Mouse (Mus musculus) heart, postnatal 10 days (tissue): ENCODE data around the gene Apobec2. TPM values are rescaled to one million over a fixed set of nuclear protein-coding genes. Genes with fewer than 3 reads are reported as not detected.
A peak's percentile ranks its signal among the peaks of the same experiment; 100 is the strongest.

ENCODE experiments used
- DNase-seq, 2 experiments: peaks; one replicate each; pipeline ENCODE4 v3.0.0; 2021
- intact Hi-C: fragments of 180-260 bp; cut with DNase I; formaldehyde crosslinking; loops from one replicate; pipeline ENCODE4 v1.15.1; 2025
- total RNA-seq, 2 experiments: library from RNA; stranded (reverse); gene quantifications; 2 replicates each; pipeline ENCODE4 v1.2.3; 2021

Apobec2 gene
- total RNA-seq, 2 experiments from 2014 or later, result 227 to 228 TPM

DNA sequence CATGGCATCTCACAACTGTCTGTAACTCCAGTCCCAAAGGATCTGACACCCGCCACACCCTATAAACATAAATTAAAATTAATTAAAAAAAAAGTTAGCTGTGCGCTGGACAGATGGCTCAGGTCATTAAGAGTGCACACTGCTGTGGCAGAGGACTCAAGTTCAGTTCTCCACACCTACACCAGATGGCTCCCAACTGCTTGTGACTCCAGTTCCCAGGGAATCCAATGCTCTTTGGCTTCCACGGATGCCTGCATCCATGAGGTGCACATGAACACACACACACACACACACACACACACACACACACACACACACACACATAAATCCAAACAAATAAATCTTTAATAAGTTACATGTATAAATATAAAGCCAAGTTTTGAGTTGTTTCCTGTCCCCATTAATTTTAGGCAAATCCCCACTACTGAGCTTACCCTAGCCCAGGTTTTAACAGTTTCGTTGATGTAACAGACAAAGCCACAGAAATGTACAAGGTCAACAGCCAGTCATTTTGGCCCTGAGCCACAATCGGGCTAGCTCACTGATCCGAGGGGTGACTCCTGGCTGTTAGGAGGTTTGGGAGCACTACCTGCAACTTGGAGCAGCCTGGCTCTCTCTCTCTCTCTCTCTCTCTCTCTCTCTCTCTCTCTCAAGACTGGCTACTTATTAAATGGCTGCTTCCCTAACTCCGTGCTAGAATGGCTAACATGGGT lies 10.2 kb upstream of the Apobec2 start:
- no peak for DNase-seq
- intact Hi-C loops, result no loop called here

DNA sequence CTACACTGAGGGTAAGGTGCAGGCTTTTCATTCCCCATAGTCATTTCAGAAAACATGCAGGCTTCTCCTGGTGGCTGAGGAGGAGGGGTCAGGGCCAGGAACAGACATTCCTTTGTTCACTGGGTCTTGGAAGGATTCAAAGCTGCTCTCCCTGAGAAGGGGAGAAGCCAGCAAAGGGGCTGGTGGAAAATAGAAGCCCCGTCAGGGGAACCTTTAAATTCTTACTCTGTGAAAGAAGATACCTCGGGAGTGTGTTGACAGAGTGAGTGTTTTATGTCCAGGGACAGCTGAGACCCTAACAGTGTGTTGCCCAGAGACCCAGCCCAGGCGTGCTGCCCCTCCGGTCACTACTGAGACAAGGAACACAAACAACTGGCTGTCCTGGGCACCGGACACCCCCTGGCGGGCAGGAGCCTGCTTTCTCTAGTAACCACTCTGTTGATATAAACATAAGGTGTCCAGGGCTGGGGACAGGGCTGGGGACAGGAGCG lies 4.7 kb upstream of the Apobec2 start:
- intact Hi-C loops, result no loop called here
- DNase-seq, result peak; percentile 66 to 72

DNA sequence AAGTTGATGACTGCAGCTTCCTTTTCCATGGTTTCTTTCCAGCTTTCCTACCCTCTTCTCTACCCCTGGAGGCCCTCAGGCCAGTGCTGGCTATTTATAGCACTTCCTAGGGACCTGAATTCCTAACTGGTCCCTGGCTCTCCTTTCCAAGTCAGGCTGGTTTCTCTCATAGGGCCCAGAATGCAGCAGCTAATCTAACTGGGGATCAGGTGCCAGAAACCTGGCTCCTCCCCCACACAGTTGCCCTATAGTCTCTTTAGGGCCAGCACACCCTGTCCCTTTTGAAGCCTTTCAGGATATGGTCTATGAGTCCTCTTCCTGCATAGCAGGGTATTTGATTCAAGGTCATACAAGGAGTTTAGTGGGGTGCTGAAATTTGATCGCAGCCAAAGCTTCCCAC lies 3.8 kb upstream of the Apobec2 start:
- intact Hi-C loops, result no loop called here

DNA sequence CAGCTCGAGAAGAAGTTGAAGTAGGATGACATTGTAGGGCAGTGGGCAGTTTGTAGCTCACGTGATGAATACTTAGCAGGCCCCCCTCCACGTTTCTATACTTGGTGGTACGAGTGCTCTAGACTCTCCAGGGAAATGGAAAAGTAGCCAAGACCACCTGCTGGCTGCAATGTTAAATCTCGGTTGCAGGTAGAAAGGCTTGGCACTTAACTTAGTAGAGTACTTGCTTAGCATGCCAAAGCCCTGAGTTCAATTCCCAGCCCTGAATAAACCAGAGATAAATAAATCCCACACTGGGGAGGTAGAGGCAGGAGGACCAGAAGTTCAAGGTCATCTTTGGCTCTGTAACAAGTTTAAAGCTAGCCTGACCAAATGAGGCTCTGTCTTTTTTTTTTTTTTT lies 1.7 kb upstream of the Apobec2 start:
- no peak for DNase-seq
- intact Hi-C loops, result no loop called here

More for the DNA sequence above, 3.8 kb upstream of the Apobec2 start:
- peak; percentile 72 to 79 for DNase-seq

DNA sequence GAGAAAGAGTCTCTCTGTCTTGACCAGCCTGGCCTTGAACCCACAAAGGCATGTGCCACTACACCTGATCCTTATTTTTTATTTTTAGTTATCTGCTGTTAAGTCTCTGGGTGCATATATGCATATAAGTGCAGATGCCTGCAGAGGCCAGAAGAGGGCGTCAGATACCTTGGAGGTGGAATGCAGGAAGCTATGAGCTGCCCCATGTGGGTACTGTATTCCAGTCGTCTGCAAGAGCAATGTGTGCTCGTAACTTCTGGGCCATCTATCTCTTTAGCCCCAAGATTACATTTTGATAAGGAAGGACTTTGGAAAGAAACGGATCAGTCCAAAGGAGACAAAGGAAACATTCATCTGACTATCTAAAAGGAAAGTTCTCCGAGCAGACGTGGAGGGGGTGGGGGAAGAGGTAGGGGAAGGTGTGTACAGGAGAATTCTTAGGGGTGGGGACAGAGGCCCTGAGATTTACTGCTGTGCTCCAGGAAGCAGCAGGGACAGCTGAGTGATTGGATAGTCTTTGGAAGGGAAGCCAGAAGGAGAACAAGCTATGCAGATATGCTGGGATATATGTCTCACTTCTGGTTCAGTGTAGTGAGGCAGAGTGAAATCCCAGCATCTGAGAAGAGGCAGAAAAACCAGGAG lies 1.1 kb upstream of the Apobec2 start:
- DNase-seq, result no peak
- intact Hi-C loops, result no loop called here

DNA sequence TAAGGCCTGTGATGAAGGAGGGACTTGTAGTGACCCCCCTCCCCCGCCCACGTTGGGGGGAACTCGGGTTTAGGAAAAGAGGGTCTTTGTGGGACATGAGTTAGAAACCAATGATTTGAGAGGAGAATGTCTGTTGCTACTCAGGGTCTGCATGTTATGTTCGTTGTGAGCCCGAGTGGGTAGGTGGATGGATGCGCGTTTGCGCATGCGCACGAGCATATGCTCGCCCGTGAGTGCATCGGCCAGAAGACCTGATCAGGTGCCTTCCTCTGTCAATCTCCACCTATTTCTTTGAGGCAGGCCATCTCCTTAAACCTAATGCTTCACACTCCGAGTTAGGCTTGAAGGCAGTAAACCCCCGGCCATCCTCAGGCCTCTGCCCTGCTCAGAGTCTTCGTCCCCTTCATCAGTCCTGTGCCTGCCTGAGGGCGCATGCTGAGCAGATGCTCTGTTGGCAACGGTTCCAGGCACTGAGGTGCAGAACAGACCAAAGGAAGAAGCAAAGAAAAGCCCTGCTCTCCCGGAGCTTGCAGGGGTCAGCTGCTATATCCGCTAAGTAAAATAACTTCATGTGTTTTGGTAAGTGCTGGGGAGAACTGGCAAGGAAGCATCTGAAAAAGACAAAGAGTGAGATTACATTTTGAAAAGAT lies 401 bp upstream of the Apobec2 start:
- no peak for DNase-seq
- intact Hi-C loops, result no loop called here

DNA sequence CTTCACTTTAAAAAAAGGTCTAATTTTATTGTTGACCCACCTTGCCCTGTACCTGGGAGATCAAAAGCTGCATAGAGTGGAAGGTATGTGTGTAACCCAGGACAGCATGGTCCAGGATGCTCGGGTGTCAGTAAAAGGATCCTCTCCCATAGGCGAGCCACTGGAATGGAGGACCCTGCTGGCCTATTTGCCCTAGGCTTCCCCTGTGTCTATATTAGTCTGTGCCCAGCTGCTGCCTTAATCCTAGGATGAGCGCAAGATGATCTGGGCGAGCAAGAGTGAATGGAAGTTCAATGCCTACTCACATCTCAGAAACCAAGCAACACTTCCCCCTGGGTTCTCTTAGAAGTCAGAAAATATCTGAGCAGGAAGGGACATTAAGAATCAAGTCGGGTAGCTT lies 1.7 kb downstream of the Apobec2 start:
- intact Hi-C loops, result no loop called here
- peak in 1 of 2 experiments; percentile 12 for DNase-seq

DNA sequence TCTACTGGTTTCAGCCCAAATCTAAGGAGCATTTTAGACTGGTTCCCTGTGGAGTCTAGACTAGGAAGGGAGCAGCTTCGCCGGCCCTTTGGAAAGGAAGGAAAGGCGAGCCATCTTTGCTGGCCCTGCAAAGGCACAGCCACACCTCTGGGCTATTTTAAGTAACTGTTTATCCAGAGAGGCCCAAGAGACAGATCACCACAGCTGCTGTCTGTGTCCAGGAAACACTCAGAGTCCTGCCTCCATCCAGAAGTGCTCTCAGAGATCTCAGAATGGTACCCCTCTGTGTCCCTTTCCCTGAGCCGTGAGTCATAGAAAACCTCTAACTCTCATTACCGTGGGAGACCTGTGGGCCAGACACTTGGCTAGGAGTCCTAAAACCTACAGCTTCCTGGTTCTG lies 2.3 kb downstream of the Apobec2 start:
- peak; percentile 64 to 72 for DNase-seq
- intact Hi-C loops, result no loop called here

DNA sequence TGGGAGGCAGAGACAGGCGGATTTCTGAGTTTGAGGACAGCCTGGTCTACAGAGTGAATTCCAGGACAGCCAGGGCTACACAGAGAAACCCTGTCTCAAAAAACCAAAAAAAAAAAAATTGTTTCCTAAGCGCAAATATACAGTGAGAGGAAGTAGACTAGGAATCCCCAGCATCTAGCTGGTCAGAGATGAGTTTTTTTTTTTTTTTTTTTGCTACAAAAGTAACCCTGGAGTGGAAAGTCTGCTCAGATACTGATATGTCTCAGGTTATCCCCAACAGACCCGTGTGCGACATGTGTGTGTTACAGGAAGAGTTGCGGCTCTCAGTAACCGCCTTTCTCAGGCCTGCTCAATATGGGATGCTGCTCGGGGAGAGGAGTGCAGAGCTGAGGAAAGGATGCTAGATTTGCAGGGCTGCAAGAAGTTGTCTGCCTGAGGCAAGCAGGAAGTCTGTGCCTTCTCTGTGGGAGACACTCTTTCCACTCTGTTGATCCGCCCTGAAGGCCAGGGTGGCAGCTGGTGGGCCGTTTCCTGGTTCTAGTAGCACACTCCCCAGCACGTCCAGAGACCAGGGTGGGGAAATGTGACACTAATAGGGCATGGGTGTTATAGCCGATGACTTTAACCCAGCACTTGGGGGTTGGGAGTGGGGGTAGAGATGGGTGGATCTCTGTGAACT lies 4.7 kb downstream of the Apobec2 start:
- DNase-seq, result no peak
- intact Hi-C loops, result no loop called here

DNA sequence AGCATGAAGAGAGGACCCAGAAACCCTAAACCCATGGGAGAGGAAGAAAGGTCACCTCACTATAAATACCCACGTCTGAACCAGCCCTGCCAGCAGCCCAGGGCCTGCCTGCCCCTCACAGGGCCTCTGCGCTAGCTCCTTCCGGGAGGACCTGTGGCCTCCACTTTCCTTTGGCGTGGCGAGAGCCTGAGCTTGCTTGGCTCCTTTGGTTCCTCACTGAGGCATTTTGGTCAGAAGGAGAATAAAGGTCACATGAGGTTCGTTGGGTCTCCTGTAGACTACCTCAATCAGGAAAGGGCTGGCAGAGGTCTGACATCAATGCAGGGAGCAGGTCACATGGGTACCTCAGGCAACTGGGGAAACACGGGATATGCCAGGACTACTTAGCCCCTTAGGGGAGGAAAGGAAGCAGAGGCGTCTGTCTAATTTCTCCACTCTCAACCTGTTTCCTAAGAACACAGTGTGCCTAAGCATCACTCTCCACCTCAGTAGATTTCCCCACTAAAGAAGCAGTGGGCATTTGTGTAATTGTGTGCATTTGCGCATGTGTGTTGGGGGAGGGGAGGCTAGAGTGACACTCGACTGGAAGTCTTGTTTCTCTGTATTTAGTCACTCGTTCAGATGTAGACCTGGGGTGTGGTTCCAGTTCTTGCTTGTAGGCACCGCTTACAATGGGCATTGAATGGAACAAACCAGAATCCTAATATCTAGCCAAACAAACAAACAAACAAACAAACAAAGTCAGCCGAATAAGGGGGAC lies 5.6 kb downstream of the Apobec2 start:
- DNase-seq, result peak; percentile 59 to 64
- intact Hi-C loops, result no loop called here

DNA sequence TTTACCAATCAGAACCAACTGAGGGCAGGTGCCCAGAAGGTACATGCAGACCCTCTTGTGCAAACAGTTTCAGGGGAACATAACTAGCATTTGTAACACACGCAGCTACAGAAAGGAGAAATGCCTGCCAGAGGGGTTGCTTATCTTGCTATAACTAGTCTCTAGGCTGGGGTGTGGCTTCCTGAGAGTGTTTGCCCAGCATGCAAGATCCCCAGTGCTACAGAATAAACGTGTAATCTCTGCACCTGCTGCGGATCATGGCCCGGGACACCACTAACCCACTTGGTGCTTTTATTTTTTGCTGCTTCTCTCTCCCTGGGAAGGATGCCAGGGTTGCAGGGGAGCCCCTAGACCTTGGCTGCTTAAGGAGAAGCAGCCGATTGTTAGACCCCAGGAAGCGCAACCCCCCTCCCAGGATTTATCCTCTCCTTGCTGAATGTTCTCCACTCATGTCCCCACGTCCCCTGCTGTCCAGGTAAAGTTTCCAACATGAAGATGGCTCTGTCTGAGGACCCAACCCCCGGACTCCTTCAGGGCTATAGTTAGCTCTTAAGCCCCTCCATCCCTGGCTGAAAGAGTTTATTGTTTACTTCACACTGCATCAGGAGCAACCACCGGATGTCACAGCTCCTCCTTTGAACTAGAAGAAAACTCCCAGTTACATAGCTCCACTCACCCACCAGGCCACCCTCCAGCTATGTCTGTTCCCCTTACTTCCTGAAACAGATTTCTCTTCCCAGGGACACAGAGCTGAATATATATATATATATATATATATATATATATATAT lies 6.7 kb downstream of the Apobec2 start:
- intact Hi-C loops, result no loop called here
- DNase-seq, result peak; percentile 46 to 54

DNA sequence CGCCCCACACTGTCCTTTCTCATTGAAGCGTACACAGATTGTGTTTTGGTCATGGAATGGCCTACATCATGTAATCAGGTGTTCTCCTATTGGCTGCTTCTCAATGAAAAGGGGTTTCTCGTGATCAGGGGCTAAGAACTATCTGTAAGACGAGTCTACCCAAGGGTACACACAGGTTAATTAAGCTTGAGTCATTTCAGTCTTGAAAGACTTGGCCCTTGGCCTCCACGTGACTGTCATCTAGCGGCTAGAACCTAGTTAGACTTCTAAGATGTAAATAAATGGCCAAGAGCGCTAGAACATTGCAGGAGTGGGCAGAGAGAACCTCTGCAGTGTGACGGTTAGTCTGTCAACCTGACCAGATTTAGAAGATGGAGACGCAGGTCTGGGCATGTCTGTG lies 8.5 kb downstream of the Apobec2 start:
- no peak for DNase-seq
- intact Hi-C loops, result no loop called here

DNA sequence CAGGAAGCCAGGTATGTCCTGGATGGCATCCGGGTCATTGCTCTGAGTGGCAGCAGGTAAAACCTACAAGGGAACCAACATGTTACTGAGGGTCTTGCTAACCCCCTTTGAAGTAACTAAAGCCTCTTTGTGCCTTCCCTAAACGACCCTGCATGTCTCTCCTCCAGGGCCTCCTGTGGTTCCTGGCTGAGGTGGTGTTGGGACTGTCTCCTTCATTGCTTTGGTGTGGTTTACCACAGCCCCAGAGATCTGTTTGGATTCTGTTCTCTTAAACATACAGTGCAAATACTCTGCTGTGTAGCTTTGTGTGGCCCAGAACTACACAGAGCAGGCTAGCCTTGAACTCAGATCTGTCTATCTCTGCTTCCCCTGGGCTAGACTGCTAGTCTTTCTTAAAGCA lies 13.2 kb downstream of the Apobec2 start:
- intact Hi-C loops, result no loop called here
- DNase-seq, result no peak

DNA sequence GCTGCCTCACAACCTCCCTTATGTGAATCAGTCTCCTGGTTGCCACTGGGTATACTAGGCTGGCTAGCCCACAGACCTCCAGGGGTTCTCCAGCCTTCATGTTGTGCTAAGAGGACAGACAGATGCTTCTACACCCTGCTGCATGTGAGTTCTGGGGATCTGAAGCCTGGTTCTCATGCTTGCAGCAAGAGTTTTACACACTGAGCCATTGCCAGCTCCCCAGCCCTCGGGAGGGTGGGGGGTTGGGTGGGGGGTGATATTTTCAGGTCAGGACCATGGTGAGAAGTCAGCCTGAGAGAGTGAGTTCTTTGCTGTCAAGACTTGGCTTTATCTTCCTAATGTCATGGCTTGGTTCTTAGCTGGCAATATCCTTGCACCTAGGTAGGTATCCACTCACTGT lies 13.9 kb downstream of the Apobec2 start:
- no peak for DNase-seq
- intact Hi-C loops, result no loop called here

DNA sequence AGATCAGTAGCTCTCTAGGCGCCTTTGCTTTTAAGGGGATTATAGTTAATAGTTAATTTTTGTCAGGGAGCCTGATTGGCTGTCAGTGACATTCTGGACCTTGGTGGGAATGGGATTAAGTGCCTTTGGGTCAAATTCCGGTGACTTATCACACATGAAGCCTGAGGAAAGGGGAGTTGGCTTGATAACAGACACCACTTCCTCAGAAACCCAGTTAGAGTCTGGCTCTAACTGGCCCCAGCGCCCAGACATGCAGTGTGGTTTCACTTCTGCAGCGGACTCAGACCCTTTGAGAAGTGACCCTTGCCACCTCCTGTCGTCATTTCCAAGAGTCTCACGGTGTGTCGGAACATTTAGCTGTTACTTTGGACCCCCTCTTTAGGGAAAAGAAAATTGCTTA lies 14.6 kb downstream of the Apobec2 start:
- DNase-seq, result no peak
- intact Hi-C loops, result no loop called here

DNA sequence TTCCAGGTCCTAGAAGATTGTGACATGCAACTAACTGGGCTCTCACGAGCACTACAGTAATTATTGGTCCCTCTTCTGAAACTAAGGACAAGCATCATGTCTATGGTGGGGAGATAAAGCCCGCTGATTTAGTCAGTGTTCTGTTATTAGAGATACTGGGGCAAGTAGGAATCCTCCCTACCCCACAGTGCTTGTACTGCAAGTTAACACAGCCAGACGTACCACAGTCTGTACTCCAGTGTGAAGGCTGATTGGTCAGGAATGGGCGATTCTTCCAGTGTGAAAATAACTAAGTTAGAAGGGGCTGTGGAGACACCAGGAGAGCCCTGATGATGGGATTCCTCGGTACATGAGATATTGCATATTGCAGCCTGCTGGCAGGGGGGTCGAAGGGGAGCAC lies 15.2 kb downstream of the Apobec2 start:
- intact Hi-C loops, result loop anchor here (1.0 to 2.0 kb wide), 2 partner anchors 49 to 185 kb away; no protein-coding TSS in a partner anchor
- DNase-seq, result no peak

DNA sequence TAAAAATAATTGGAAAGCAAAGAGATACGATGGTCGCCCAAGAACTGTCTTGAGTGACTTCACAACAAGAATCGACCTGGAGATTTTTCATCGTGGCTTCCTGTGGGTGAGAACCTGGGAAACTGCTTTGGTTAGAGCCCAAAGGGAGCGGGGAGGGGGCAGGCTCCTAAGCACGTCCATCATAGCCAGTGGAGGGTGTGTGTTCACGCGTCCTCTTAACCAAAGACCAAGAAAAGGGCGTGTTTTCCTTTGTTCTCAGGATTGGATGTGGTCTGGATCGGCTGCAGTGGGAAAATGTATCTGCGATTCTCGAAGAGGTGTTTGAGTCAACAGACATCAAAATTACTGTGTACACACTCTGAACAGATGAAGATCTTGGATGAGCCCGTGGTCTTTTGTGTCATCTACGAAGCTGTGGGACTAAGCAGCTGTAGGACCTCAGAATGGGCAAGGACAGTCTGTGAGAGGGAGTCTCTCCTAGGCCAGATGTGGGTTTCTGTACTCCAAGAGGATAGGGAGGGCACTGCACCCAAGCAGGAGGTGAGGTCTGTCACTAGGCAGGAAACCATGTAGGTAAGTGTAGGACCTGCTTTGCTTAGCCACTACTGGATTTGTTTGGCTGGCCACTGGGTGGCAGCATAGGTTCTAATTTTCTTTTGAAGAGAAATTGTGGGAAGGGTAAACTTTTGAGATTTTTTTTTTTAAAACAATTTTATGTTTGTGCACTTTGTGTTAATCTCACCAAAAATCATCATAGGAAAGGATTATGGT lies 16.1 kb downstream of the Apobec2 start:
- intact Hi-C loops, result loop anchor here (1.0 to 2.0 kb wide), 2 partner anchors 50 to 186 kb away; no protein-coding TSS in a partner anchor
- DNase-seq, result peak; percentile 73 to 82

DNA sequence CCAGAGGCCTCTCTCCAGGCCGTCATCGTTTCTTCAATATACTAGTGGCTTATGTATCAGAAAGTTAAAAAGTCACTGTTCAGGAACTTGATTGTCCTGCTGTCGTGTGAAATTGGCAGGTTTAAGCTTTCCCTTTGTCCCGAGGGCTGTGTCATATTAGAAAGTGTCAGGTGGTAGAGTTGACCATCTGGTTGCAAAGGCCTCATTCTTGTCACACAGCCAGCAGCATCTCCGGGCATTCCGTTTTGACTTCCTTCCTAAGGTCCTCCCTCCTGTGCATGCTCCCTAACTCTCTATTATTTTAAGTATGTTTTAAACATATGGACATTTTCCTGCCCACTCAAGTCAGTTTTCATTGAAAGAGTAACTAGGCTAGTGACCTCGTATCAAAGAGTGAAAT lies 16.7 kb downstream of the Apobec2 start:
- intact Hi-C loops, result loop anchor here (2.0 kb wide), 1 partner anchor 51 kb away; no protein-coding TSS in a partner anchor
- DNase-seq, result peak in 1 of 2 experiments; percentile 62

DNA sequence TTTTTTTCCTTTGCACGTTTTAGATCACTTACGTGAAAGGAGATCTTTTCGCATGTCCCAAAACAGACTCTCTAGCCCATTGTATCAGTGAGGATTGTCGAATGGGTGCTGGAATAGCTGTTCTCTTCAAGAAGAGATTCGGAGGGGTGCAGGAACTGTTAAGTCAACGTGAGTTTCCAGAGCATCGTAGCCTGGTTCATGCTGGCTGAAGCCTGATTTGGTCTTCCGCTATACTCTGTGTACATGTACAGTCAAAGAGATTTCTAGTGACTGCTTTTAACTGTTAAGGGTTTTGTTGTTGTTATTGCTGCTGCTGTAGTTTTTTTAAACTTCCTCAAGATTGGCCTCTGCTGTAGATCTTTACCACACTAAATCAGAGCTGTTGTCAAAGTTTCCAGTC lies 21.5 kb downstream of the Apobec2 start:
- no peak for DNase-seq
- intact Hi-C loops, result no loop called here
